Mouse (Mus musculus): ENCODE measurements around the gene Olfr659.

Olfr659 gene

GRCm38 (mm10) chr7:104666453-104666852, at the start of gene Olfr659:
Olfr659 (plus strand) TSS chr7:104666753.
- DNase-seq (ENCODE audit: low spot score), result no peak

- DNase-seq (ENCODE audit: low spot score), result no peak
These were observed 42.1 kb upstream of the Olfr659 start, which contains the start of gene Olfr657 for GRCm38 (mm10) chr7:104624494-104624893. Olfr657 (plus strand) TSS chr7:104624794.

- DNase-seq (ENCODE audit: low spot score), result no peak
These were observed 19.6 kb upstream of the Olfr659 start, which contains the start of gene Olfr658 for GRCm38 (mm10) chr7:104646841-104647482. Olfr658 (minus strand) TSS chr7:104647305.

GRCm38 (mm10) chr7:104686201-104686600, 19.6 kb downstream of the Olfr659 start, which contains the start of gene Olfr661:
Olfr661 (plus strand) TSS chr7:104686501.
- DNase-seq (ENCODE audit: low spot score), result no peak

All from adipocyte (in vitro differentiated cells).